Mouse (Mus musculus) lung, adult 2 months (tissue): Measurements from ENCODE around the gene Nktr.

Experiments used
- CTCF ChIP-seq: fragments of 200-500 bp; IDR thresholded peaks from 2 replicates; pipeline ENCODE4 v1.5.1; 2011; ENCODE audit warnings: mild to moderate bottlenecking, low read length, control low read depth; ENCODE audit not compliant: insufficient read depth
- POLR2A ChIP-seq: fragments of 200-500 bp; IDR thresholded peaks from 2 replicates; pipeline ENCODE4 v1.6.1; 2011; ENCODE audit warnings: low read depth, mild to moderate bottlenecking, control low read depth, low read length, borderline replicate concordance; ENCODE audit errors: extremely low read depth

- TF ChIP-seq CTCF: no peak
- TF ChIP-seq POLR2A: no peak
Measured at GRCm38 (mm10) chr9:121761091-121761665, 42.2 kb downstream of the Nktr start.
